Mouse (Mus musculus) right cerebral cortex, postnatal 14 days (tissue): ENCODE results near the gene Cst3.
A peak's percentile ranks its signal among the peaks of the same experiment; 100 is the strongest.

Source experiments
- DNase-seq: peaks from one replicate; pipeline ENCODE4 v3.0.0; 2022

The Cst3 gene

DNA sequence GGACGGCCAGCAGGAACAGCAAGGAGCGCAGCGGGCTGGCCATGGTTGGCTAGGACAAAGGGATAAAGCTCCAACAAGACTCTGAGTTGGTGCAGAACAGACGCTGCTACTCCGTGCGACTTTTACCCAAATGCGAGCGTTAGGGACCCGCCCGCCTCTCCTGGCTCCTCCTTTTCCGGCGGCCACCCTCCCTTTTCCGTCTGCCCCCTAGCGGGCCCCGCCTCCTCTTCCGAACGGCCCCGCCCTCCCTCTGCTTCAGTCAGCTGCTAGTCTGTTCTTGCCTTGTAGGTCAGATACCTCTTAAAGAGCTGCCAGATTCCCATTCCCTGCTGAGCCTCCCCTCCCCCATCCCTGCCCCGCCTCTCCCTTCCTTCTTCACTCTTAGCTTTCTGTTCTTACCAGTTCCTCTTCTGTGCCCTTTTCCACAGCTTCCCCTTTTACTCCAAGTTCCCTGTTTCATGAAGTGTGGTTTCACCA lies at the start of gene Cst3:
TSS of gene Cst3 (minus strand) at position 358 of the 477 bp plus-strand sequence.
- DNase-seq, result peak; percentile 92

- peak; percentile 48 for DNase-seq
Measured at GRCm38 (mm10) chr2:148902286-148902685, 26.8 kb upstream of the Cst3 start.

GRCm38 (mm10) chr2:148900305-148900704 lies 24.8 kb upstream of the Cst3 start:
- DNase-seq, result no peak

GRCm38 (mm10) chr2:148896219-148896618 lies 20.7 kb upstream of the Cst3 start:
- no peak for DNase-seq

GRCm38 (mm10) chr2:148893107-148893506 lies 17.6 kb upstream of the Cst3 start:
- no peak for DNase-seq

- no peak for DNase-seq
Measured at GRCm38 (mm10) chr2:148890021-148890851, 14.7 kb upstream of the Cst3 start.

DNA sequence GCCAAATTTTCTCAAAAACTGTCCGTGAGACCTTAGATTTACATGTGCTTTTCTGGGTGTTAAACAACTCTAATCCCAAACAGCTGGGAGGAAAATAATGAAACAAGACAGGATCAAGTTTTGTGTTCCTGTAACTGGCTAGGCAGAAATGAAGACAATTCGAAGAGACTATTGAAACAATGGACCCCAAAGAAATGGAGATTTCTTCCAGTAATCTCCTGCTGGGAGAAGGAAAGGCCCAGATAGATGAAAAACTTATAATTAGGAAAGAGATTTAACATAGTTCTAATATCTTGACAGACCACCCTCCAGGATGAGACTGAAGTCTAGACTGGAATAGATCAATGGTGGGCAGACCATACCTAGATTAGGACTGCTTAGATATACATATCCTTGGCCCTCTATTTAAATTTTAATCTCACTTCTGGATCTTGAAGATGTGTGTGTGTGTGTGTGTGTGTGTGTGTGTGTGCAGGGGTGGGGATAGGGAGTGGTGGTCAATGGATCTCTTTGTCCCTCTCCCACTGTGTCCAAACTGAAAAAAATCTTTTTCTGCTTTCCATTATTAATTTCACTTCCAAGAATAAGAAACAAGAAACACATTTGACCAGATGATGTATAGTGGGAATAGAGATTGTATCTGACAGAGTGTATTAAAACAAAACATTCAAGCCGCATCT lies 14.0 kb upstream of the Cst3 start:
- no peak for DNase-seq

DNA sequence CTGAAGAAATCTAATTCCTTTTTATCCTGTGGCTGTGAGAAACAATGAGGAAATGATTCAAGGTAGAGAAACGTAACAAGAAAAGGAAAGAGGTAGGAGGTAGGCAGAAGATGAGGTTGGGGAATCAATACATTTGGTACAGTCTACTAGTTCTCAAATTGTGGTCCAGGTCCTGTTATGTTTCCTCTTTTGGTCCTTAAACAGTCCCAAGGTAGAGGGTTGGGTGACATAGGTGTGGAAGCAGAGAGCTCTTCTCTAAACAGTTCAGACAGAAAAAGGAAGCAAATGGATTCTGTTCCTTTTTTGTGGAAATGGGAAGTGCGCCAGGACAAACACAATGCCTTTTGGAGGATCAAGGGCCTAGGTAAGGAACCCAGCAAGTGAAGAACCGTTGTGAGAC lies 13.4 kb upstream of the Cst3 start:
- no peak for DNase-seq

- no peak for DNase-seq
Measured at GRCm38 (mm10) chr2:148884738-148885137, 9.2 kb upstream of the Cst3 start.

GRCm38 (mm10) chr2:148879199-148879598 lies 3.7 kb upstream of the Cst3 start:
- DNase-seq, result no peak

DNA sequence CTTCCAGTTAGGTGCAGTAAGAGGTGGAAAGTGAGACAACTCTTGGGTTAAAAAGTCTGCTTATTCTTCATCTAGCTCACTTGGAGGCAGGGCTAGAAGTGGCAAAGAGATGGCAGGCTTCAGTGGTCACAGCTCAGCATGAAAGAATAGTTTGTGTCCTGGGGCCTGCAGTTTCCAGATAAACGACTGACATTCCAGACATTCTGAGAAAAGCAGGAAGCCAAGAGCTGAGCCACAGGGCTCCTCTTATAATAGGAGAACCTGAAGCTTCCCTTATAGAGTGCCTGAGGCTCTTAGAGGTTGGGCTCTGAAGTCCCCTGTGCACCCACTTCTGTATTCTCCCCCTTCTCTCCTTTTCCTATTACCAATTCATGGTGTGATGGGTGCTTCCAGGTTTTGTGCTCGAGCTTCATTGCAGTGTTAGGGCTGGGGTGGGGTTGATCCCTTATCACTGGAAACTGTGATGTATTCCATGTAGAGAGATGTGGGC lies 3.2 kb upstream of the Cst3 start:
- DNase-seq, result no peak

- DNase-seq, result peak; percentile 32
Measured at GRCm38 (mm10) chr2:148877016-148877770, 1.7 kb upstream of the Cst3 start.

DNA sequence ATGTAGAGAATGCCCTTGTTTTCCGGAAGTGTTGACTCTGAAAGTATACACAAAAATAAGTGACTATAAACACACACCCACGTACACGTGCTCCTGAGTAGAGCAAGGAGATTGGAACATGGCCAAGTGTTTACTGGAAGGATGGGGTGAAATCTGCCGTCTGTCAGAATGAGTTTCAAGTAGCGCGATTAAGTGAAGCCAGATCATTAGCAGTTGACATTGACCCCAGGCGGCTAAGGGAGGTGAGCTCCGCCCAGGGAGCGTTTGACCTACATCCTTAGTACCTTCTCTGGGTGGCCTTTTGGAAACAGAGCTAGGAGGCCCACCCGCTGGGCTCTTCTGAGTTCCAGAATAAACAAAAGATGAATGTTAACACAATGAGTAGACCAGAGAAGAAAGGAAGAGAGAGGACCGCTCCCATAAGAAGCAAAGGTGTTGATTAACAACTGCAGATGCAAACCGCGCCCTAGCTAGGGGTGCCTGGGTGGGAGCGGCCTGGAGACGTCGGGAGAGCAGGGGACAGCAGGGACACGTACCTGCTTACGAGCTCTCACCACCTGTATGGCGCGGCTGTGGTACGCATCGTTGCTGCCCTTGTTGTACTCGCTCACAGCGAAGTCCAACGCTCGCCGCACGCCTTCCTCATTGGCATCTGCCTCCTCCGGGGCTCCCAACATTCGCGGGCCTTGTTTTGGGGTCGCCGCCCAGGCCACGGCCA lies 716 bp downstream of the Cst3 start:
- DNase-seq, result no peak

- no peak for DNase-seq
Measured at GRCm38 (mm10) chr2:148874224-148874616, 1.3 kb downstream of the Cst3 start.

DNA sequence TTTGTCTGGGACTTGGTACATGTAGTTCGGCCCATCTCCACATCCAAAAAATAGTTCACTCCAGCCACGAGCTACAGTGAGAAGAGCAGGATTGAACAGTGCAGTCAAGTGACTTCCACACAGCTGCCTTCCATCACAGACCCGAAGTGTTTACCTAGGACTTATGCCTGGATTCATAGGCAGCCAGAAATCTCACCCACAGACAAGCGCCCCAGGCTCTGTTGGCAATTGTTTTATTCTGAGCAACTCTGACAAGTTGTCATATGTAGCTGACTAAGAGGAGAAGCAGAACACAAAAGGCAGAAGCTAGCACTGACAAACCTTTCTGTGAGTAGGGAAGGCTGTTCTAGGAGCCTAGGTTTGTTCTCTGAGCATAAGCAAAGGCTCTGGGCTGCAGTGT lies 2.6 kb downstream of the Cst3 start:
- DNase-seq, result no peak

- no peak for DNase-seq
Measured at GRCm38 (mm10) chr2:148870526-148870925, 5.0 kb downstream of the Cst3 start.

GRCm38 (mm10) chr2:148868959-148869358 lies 6.5 kb downstream of the Cst3 start:
- no peak for DNase-seq

- DNase-seq, result no peak
Measured at GRCm38 (mm10) chr2:148864966-148865365, 10.5 kb downstream of the Cst3 start, which contains the start of gene 9230104L09Rik. TSS of gene 9230104L09Rik (minus strand) at chr2:148865038.

DNA sequence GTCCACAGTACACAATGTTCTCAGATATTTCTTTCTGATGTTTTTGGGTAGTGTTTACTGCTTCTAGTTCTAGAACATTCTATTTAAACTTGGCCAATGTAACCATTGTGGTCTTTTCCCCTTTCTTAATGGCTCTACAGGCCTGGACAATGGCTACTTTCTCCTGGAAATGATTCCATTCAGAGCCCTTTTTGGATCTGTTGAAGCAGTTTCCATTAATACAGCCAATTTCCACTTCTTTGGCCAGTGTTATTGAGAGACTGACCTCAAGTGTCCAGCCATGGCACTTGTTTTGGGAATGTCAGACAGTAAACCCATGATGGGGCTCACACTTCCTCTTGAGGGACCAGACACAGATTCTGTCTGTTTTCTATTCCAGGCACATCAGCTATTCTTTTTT lies 13.8 kb downstream of the Cst3 start:
- DNase-seq, result no peak

DNA sequence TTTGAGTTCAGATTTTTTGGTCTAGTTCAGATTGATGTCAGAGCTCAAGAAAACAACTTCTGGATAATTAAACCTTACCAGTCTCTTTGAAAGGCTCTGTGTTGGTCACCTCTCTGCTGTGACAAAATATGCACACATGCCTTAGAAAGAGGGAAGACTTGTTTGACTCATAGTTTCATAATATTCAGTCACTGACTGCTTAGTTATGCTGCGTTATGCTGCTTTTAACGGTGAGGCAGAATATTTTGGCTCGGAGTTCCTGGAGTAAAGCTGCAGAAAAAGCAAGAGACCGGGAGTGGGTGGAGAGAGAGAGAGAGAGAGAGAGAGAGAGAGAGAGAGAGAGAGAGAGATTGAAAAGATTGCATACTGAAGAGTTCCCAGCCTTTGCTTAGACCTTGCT lies 14.5 kb downstream of the Cst3 start:
- DNase-seq, result no peak

DNA sequence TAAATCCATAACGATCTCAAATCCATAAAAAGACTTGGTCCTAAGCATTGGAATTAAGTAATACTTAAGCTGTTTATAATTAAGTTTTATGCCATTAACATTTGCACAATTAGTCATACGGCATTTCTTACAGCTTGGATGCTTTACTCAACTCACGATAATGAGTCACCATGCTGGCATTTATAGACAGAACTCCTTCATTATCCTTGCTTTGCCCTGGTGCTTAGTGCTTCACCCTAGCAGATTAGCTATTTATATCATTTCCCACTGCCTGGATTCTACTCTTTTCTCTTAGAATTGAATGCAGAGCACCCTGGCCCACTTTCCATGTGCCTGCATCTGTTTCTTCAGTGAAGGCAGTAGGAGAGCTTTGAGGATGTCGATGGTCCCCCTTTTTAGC lies 18.0 kb downstream of the Cst3 start:
- no peak for DNase-seq

DNA sequence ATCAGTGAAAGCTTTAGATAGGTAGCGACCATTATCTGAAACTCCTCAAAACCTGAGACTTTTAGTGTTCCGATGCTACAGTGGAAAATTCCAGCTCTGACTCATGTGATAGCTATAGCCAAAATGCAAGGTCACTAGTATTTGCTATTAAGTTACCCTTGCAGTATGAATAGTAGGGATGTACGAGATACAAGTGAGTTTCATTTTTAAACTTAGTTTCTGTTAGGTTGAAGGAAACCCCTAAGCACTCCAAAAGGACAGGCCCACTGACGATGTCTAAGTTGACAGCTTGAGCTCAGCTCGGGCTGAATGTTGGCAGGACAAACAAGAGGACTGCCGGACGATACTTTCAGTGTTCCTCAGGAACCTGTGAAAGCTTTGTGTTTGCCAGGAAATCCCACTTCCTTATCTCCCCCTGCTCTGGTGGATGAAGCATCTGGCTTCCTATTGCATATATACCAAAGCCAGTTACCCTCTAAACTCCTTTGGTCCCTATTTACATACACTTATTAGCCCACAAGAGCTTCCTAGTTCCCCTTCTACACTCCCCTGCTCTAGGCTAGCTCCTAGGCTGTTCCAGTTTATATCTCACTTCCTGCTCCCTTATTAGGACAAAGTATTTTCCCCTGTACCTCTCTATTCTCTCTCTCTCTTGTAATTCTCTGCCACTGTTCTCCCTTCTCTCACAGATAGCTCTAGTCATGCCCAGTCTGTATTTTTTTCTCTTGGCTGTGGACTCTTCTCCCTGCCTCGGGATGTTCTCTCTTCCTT lies 18.7 kb downstream of the Cst3 start:
- DNase-seq, result no peak
